Mouse (Mus musculus): ENCODE measurements around the gene Cmss1.

GRCm38 (mm10) chr16:57260152-57260551 lies 346.5 kb downstream of the Cmss1 start:
- no peak for TF ChIP-seq EP300 (IDR thresholded peaks at IDR 0.05; ENCODE audit: low read depth)
- no peak for TF ChIP-seq CTCF (IDR thresholded peaks at IDR 0.05; ENCODE audit: low read depth)
